8 mouse cellular contexts compared by ENCODE assay signal in the genomic region with DNA sequence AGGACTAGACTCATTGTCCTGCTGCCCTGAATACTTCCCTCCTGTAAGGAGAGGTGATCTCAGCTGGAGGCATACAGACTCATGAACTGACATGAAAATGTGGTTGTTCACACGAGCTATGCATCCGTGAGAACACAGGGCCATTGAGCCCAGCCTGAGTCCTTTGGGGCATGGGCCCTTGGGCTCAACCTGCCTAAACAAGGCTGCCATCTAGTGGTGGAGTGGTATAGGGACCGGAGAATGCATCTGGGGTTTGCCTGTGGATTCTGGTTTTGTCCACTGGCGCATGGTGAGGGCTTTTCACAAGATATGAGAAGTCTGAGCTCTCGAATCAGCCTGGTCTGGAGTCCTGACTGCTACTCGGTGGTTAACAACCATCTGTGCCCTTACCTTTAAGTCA. TPM values are rescaled to one million over a fixed set of nuclear protein-coding genes. Genes with fewer than 3 reads are reported as not detected.
DNase-seq lines count a peak whose midpoint lies in the region; TF ChIP-seq lines count a peak whose summit lies in the region.

No protein-coding gene starts in this region.

- intact Hi-C loops in gastrocnemius, postnatal 36 days (cut with DNase I): loop anchor here (2.0 to 5.0 kb wide), 2 partner anchors 151 to 270 kb away; no protein-coding TSS in a partner anchor

- dilution Hi-C loops in CH12.LX (cut with MboI; ENCODE audit: extremely low pct_ligation_motif_present, extremely low pct_unique_long_range_greater_than_20kb, low sequenced_read_pairs): no loop called here

- peak; percentile 87 for TF ChIP-seq CTCF in CH12.LX (conservative IDR thresholded peaks at IDR 0.05 in 1 of 2, IDR thresholded peaks at IDR 0.05 in 1 of 2; ENCODE audit: low read depth in 2 of 2, low read length in 2 of 2)
- peak; percentile 97 for TF ChIP-seq CTCF in lung, adult 2 months (IDR thresholded peaks at IDR 0.05; ENCODE audit: insufficient read depth, low read length)

- no peak for TF ChIP-seq EP300 in CH12.LX (IDR thresholded peaks at IDR 0.05; ENCODE audit: low read length)

- in situ Hi-C loops in CH12.LX (cut with MboI; ENCODE audit: low pct_ligation_motif_present, low pct_unique_long_range_greater_than_20kb, low sequenced_read_pairs): no loop called here

- no peak overlapping the region for H3K9ac ChIP-seq in CH12.LX (ENCODE audit: insufficient read depth, low read depth)

- H3K27ac ChIP-seq in CH12.LX (ENCODE audit: insufficient read depth, low read depth): no peak overlapping the region

- TF ChIP-seq RAD21 in CH12.LX (IDR thresholded peaks at IDR 0.05; ENCODE audit: low read depth, low read length): peak; percentile 73

- peaks cover 91 to 95% of the 10 kb centered on the region in 2 experiments for H3K36me3 ChIP-seq in CH12.LX (replicated peaks in 1 of 2; ENCODE audit: control insufficient read depth in 1 of 2, insufficient read depth in 1 of 2, low read length in 1 of 2)

- 0 out of 4 replicates have a peak, but pooled peaks cover 0 to 3% of the 10 kb centered on the region in 2 experiments for H3K4me1 ChIP-seq in CH12.LX (ENCODE audit: control insufficient read depth in 1 of 2, insufficient read depth in 2 of 2)
- H3K4me1 ChIP-seq in lung, adult 2 months (ENCODE audit: control insufficient read depth, insufficient read depth, low read length): no peaks in the 10 kb centered on the region

- H3K79me2 ChIP-seq in CH12.LX (replicated peaks; ENCODE audit: control insufficient read depth, extremely low read depth, insufficient read depth, poor library complexity, severe bottlenecking): peaks cover 3% of the 10 kb centered on the region; the same call in 1 of the 2 replicates

- WGBS in lung, adult 2 months: 39% methylated on average over 6 of the region's 6 CpGs

- H3K4me3 ChIP-seq in CH12.LX (replicated peaks in 1 of 3; ENCODE audit: low read depth in 2 of 3, low read length in 2 of 3, poor library complexity in 1 of 3): no peak overlapping the region
- no peak overlapping the region for H3K4me3 ChIP-seq in lung, adult 2 months (replicated peaks; ENCODE audit: extremely low read depth, low read depth, low read length)

- H3K9me3 ChIP-seq in CH12.LX (replicated peaks; ENCODE audit: low read length): no peaks in the 10 kb centered on the region

- no peaks in the 10 kb centered on the region for H3K27me3 ChIP-seq in CH12.LX (replicated peaks)

- DNase-seq in CH12.LX (ENCODE audit: extremely low read depth): peak; percentile 73
- peak; percentile 72 for DNase-seq in adrenal gland, adult 2 months
- DNase-seq in embryo, embryonic 11.5 days (ENCODE audit: low read depth, low spot score): peak; percentile 48
- DNase-seq in gastrocnemius, postnatal 36 days: peak; percentile 45 to 49
- peak; percentile 67 to 88 for DNase-seq in layer of hippocampus, adult 18-20 months (ENCODE audit: low spot score in 2 of 2)
- peak; percentile 67 for DNase-seq in lung, adult 2 months
- peak; percentile 80 for DNase-seq in right cerebral cortex, adult 2 months (ENCODE audit: low spot score in 2 of 2)
- peak; percentile 58 to 64 for DNase-seq in urinary bladder, postnatal 36 days (ENCODE audit: low spot score in 2 of 2)

- no peak for TF ChIP-seq POLR2A in CH12.LX (IDR thresholded peaks at IDR 0.05; ENCODE audit: low read depth, low read length)
- no peak for TF ChIP-seq POLR2A in lung, adult 2 months (IDR thresholded peaks at IDR 0.05; ENCODE audit: borderline replicate concordance, extremely low read depth, low read depth, low read length)

- H3K4me2 ChIP-seq in CH12.LX (ENCODE audit: insufficient read depth, low read depth, poor library complexity, severe bottlenecking): no peak overlapping the region

TF ChIP-seq in CH12.LX, 34 proteins besides CTCF, POLR2A, EP300 and RAD21:
- TF ChIP-seq IRF4 (IDR thresholded peaks at IDR 0.05; ENCODE audit: low read depth, low read length) (no peak), SMC3 (IDR thresholded peaks at IDR 0.05; ENCODE audit: low read depth, low read length) (peak; percentile 67)

RNA-seq across cellular contexts. Expression of a gene that starts 8.2 kb away (rescaled TPM):
- total RNA-seq in CH12.LX (2012; rRNA removed): 37.4 and 40.0 TPM in 2 replicates
- total RNA-seq in CH12.LX (2014; rRNA removed): 31.6 and 32.8 TPM in 2 replicates
- 36.6 and 40.1 TPM in 2 replicates for polyA plus RNA-seq in CH12.LX (2012; ENCODE audit: insufficient read length, low read depth)
- total RNA-seq in adrenal gland, adult 2 months (2021): 1 to 10 TPM in 1 of 2 experiments, under 1 TPM in 1; 0.66 to 1.1 TPM
- 2.0 and 2.9 TPM in 2 replicates for polyA plus RNA-seq in adrenal gland, adult 2 months (2012; rRNA removed)
- under 1 TPM; 0.27 to 0.28 TPM for total RNA-seq in gastrocnemius, postnatal 36 days (2021)
- under 1 TPM; 0.30 to 0.35 TPM for total RNA-seq in layer of hippocampus, adult 18-20 months (2021)
- polyA plus RNA-seq in lung, adult 2 months (2012; rRNA removed): 1.0 and 2.0 TPM in 2 replicates

RNA-seq across cellular contexts. Expression of a gene that starts 11.4 kb away (rescaled TPM):
- total RNA-seq in CH12.LX (2012; rRNA removed) (24.9 and 29.0 TPM in 2 replicates), CH12.LX (2014; rRNA removed) (20.2 and 26.4 TPM in 2 replicates)
- polyA plus RNA-seq in CH12.LX (2012; ENCODE audit: insufficient read length, low read depth): 26.4 and 34.7 TPM in 2 replicates
- 10 to 100 TPM; 19.8 to 27.6 TPM for total RNA-seq in adrenal gland, adult 2 months (2021)
- 9.8 and 16.1 TPM in 2 replicates for polyA plus RNA-seq in adrenal gland, adult 2 months (2012; rRNA removed)
- total RNA-seq in gastrocnemius, postnatal 36 days (2021): 10 to 100 TPM in 1 of 2 experiments, 1 to 10 TPM in 1; 9.1 to 12.1 TPM
- 10 to 100 TPM; 29.1 to 38.0 TPM for total RNA-seq in layer of hippocampus, adult 18-20 months (2021)
- 32.6 and 43.9 TPM in 2 replicates for polyA plus RNA-seq in lung, adult 2 months (2012; rRNA removed)

RNA-seq across cellular contexts. Expression of a gene that starts 35.6 kb away (rescaled TPM):
- 4.2 and 5.8 TPM in 2 replicates for total RNA-seq in CH12.LX (2012; rRNA removed)
- total RNA-seq in CH12.LX (2014; rRNA removed): 3.3 and 5.1 TPM in 2 replicates
- polyA plus RNA-seq in CH12.LX (2012; ENCODE audit: insufficient read length, low read depth): 4.4 and 5.1 TPM in 2 replicates
- total RNA-seq in adrenal gland, adult 2 months (2021): 10 to 100 TPM; 17.0 to 18.9 TPM
- polyA plus RNA-seq in adrenal gland, adult 2 months (2012; rRNA removed): 6.5 and 10.6 TPM in 2 replicates
- 1 to 10 TPM; 2.8 to 4.7 TPM for total RNA-seq in gastrocnemius, postnatal 36 days (2021)
- total RNA-seq in layer of hippocampus, adult 18-20 months (2021): 1 to 10 TPM; 5.0 to 6.7 TPM
- 8.7 and 13.0 TPM in 2 replicates for polyA plus RNA-seq in lung, adult 2 months (2012; rRNA removed)

RNA-seq across cellular contexts. Expression of a gene that starts 46.2 kb away (rescaled TPM):
- total RNA-seq in CH12.LX (2012; rRNA removed): not detected in 2 replicates
- not detected in 2 replicates for total RNA-seq in CH12.LX (2014; rRNA removed)
- not detected in 2 replicates for polyA plus RNA-seq in CH12.LX (2012; ENCODE audit: insufficient read length, low read depth)
- under 1 TPM; 0.20 to 0.69 TPM for total RNA-seq in adrenal gland, adult 2 months (2021)
- polyA plus RNA-seq in adrenal gland, adult 2 months (2012; rRNA removed): 0.08 and 0.11 TPM in 2 replicates
- under 1 TPM; 0.12 to 0.31 TPM for total RNA-seq in gastrocnemius, postnatal 36 days (2021)
- total RNA-seq in layer of hippocampus, adult 18-20 months (2021): under 1 TPM; 0.62 to 0.63 TPM
- polyA plus RNA-seq in lung, adult 2 months (2012; rRNA removed): 0.25 and 0.44 TPM in 2 replicates

RNA-seq across cellular contexts. Expression of a gene that starts 56.2 kb away (rescaled TPM):
- total RNA-seq in CH12.LX (2012; rRNA removed): 27.4 and 30.1 TPM in 2 replicates
- total RNA-seq in CH12.LX (2014; rRNA removed): 23.3 and 26.4 TPM in 2 replicates
- polyA plus RNA-seq in CH12.LX (2012; ENCODE audit: insufficient read length, low read depth): 18.1 and 20.9 TPM in 2 replicates
- 10 to 100 TPM; 22.5 to 23.5 TPM for total RNA-seq in adrenal gland, adult 2 months (2021)
- 55.7 and 56.0 TPM in 2 replicates for polyA plus RNA-seq in adrenal gland, adult 2 months (2012; rRNA removed)
- total RNA-seq in gastrocnemius, postnatal 36 days (2021): 10 to 100 TPM; 33.9 to 41.5 TPM
- 10 to 100 TPM; 16.5 to 20.0 TPM for total RNA-seq in layer of hippocampus, adult 18-20 months (2021)
- polyA plus RNA-seq in lung, adult 2 months (2012; rRNA removed): 39.0 and 43.0 TPM in 2 replicates

Comparison
In these comparisons a context has a peak if more than half of its experiments do, and no peak if none do; other contexts are left out.
1. RNA of a gene that starts 8.2 kb away (total RNA-seq): 31.6 to 40.0 TPM in CH12.LX; 0.66 to 1.1 TPM in adrenal gland, adult 2 months, 0.30 to 0.35 TPM in layer of hippocampus, adult 18-20 months and 0.27 to 0.28 TPM in gastrocnemius, postnatal 36 days; every median in the first group is over 10 times any median in the second.
2. Peak in every context shown above with its lines, with median percentiles within 50 percentile points of each other: DNase-seq.